Mouse (Mus musculus) forebrain, embryonic 14.5 days (tissue): Measurements from ENCODE around the gene Gm12216. TPM values are rescaled to one million over a fixed set of nuclear protein-coding genes. Genes with fewer than 3 reads are reported as not detected.
A peak's percentile ranks its signal among the peaks of the same experiment; 100 is the strongest.

Source experiments
- ATAC-seq: fragments of 200-750 bp; cut with Nextera tagmentation; 2 replicates; pipeline ENCODE4 v1.8.0; 2017; ENCODE audit warnings: mild to moderate bottlenecking, moderate library complexity
- DNase-seq: peaks from one replicate; pipeline ENCODE4 v3.0.0-alpha.2; 2015; ENCODE audit warnings: low spot score
- H3K27ac ChIP-seq: fragments of 300-500 bp; sonication (generic); 2 replicates; pipeline ENCODE4 v1.5.1; 2014; ENCODE audit warnings: low read depth, mild to moderate bottlenecking, control low read depth, low read length, moderate library complexity
- H3K27me3 ChIP-seq: fragments of 300-500 bp; sonication (generic); replicated peaks from 2 replicates; pipeline ENCODE4 v1.6.1; 2014; ENCODE audit warnings: low read length, control low read depth, mixed read lengths; ENCODE audit not compliant: control insufficient read depth, insufficient read depth
- H3K36me3 ChIP-seq: fragments of 300-500 bp; sonication (generic); 2 replicates; pipeline ENCODE4 v1.6.1; 2014; ENCODE audit warnings: low read length, control low read depth; ENCODE audit not compliant: control insufficient read depth, insufficient read depth
- H3K4me1 ChIP-seq: fragments of 300-500 bp; sonication (generic); 2 replicates; pipeline ENCODE4 v1.6.1; 2014; ENCODE audit warnings: antibody characterized with exemption, low read length, control low read depth; ENCODE audit not compliant: control insufficient read depth, insufficient read depth
- H3K4me2 ChIP-seq: fragments of 300-500 bp; sonication (generic); 2 replicates; pipeline ENCODE4 v1.6.1; 2014; ENCODE audit warnings: mild to moderate bottlenecking, control low read depth, low read length
- H3K4me3 ChIP-seq: fragments of 300-500 bp; sonication (generic); 2 replicates; pipeline ENCODE4 v1.5.1; 2014; ENCODE audit warnings: low read depth, low read length, control low read depth
- H3K9ac ChIP-seq: fragments of 300-500 bp; sonication (generic); 2 replicates; pipeline ENCODE4 v1.6.1; 2014; ENCODE audit warnings: mild to moderate bottlenecking, low read length, control low read depth, moderate library complexity
- H3K9me3 ChIP-seq: fragments of 300-500 bp; sonication (generic); replicated peaks from 2 replicates; pipeline ENCODE4 v1.6.1; 2016; ENCODE audit warnings: low read length, control low read depth, mixed read lengths; ENCODE audit not compliant: control insufficient read depth
- WGBS: fragments of 180-500 bp; shearing (Covaris S2); extraction: QIAGEN DNeasy Blood & Tissue Kit; methylation state at CpG from one replicate; pipeline ENCODE4 v1.1.7; 2014; 5-methylcytosine and 5-hydroxymethylcytosine counted together
- polyA plus RNA-seq: library from polyadenylated mRNA; unstranded; fragments of >200 nt; fragmentation: Nextera tagmentation; extraction: Ambion mirVana; gene quantifications from 2 replicates; pipeline ENCODE4 v1.2.1, GENCODE M21; 2014

The Gm12216 gene
- polyA plus RNA-seq, 1 experiment from 2014 or later, result not detected

DNA sequence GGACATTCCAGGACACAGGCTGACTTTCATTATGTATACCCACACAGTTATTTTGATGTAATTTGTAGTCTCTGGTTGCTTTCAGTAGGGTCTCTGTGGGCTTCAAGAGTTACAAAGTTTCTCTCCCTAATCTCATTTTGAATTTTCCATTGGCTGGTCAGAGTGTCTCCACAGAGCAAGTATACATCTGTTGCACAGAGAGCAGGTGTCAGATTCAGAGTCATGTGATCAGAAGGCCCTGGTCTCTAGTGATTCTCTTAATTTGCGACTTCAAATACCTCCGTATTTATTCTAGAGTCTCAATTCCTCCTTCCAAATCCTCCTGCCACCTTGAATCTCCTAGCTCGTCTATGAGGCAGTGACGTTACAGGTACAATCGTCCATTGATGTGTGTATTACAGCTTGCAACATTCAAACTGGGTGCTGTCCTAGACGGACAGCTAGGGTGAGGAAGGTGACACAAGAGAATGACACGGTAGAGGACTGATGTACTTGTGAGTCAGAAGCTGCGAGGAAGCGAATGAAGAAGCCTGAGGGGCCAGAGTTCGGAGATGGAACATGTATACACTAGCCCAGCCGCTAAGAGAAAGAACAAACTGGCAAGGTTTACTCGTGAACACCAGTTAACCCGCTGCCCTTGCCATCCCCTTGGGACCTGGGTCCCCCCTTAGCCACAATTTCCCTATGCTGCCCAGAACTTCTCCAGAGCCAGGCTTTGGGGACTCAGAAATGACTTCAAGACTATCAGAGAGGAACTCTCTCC is 90.5 kb downstream of the Gm12216 start:
- Histone ChIP-seq H3K4me1 (peaks cover 4% of the 10 kb centered on the region), H3K27me3 (0 out of 2 replicates have a peak, but pooled peaks cover 3% of the 10 kb centered on the region), H3K4me2 (no peak overlapping the region), H3K4me3 (no peak overlapping the region), H3K27ac (no peak overlapping the region), H3K36me3 (no peaks in the 10 kb centered on the region), H3K9ac (no peak overlapping the region), H3K9me3 (no peaks in the 10 kb centered on the region)
- WGBS, result 82% methylated on average over 13 of the region's 13 CpGs
- no peak for ATAC-seq
- DNase-seq, result no peak

DNA sequence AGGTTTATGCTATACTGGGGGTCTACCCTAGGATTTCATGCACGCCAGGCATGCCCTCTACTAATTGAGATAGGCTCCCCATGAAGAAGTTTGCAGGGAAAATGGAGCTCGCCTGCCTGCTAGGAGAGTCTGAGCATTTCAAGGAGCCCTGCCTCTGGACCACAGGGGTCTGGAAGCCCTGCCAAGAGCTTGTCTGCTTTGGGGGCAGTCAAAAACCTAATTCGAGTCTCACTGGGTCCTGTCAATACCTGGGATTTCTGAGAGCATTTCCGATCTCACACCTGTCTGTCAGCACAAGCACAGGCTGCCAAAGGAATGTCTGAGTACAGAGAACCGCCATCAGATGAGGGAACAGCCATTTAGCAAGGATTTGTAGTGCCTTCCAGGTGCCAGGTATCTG is 94.5 kb downstream of the Gm12216 start:
- DNase-seq (no peak), ATAC-seq (no peak)
- H3K27me3 ChIP-seq, result peaks cover 7% of the 10 kb centered on the region; the same call in 1 of the 2 replicates
- peaks cover 20% of the 10 kb centered on the region for H3K4me1 ChIP-seq
- no peak overlapping the region for H3K9ac ChIP-seq
- no peak overlapping the region for H3K4me2 ChIP-seq
- no peak overlapping the region for H3K27ac ChIP-seq
- H3K4me3 ChIP-seq, result no peak overlapping the region
- whole genome bisulfite sequencing, result 47% methylated on average over 5 of the region's 5 CpGs
- no peaks in the 10 kb centered on the region for H3K36me3 ChIP-seq
- no peaks in the 10 kb centered on the region for H3K9me3 ChIP-seq

DNA sequence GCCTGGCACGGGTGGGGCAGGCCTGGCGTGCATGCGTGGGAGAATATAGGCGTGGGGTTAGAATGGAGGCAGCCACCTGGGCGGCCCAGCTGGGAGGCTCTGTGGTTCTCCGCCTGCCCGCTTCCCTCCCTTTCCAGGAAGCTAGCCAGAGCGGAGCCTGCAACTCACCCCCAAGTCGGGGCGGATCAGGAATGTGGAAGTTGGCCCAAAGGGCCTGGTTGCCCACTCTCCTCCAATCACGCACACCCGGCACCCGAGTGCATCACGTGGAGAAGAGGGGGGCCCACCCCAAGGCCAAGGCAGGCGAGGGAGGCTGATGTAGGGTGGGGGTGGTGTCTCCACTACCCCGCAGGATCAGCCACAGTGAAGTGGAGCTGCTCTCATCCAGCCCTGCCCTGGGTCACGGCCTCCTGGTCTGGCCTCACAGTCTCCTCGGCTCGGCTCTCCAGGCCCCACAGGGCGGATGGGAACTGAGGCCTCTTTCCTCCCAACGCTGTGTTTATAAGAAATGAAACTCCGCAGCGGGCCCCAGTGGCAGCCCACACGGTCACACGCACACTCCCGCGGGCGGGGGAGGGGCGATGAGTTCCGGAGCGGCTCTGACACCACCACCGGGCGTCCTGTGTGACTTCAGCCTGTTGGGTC is 95.4 kb downstream of the Gm12216 start:
- Histone ChIP-seq H3K36me3 (no peaks in the 10 kb centered on the region), H3K4me3 (peak overlapping the region; percentile 22), H3K27ac (no peak overlapping the region), H3K9me3 (no peaks in the 10 kb centered on the region), H3K9ac (peak overlapping the region; percentile 32), H3K4me2 (peak overlapping the region; percentile 58), H3K27me3 (peaks cover 7% of the 10 kb centered on the region; the same call in 1 of the 2 replicates), H3K4me1 (peaks cover 20% of the 10 kb centered on the region)
- ATAC-seq (peak; percentile 74), DNase-seq (peak; percentile 69)
- WGBS, result 3% methylated on average over 33 of the region's 33 CpGs

DNA sequence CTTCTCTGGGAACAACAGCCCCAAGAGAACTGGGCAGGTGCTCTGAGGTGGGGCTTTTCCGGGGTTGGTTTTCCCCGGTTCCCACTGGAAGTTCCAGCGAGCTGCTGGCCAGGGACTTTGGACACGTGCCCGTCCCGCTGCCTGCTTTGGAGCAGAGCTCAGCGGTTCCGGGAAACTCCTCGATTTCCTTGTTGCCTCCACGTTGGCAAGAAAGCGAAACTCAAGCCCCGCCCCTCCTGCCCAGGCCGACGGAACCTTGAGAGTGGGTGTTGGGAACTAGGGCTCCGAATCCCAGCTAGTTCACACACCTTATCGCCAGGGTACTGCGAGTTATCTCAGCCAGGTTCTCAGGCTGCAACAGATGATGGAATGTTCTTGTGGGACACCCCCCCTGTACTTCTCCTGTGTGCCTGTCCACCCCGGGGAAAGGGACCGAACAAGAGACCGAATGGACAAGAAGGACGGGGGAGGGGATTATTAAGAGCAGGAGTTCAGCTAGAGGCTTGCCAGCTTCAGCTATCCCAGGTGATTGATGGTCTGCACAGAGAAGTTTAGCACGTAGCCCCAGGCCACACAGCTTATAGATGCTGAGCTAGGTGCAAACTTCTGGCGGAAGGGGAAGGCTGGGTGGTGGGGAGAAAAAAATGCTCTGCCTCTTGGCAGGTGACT is 96.1 kb downstream of the Gm12216 start:
- Histone ChIP-seq H3K4me2 (peak overlapping the region; percentile 58), H3K27ac (no peak overlapping the region), H3K9ac (peak overlapping the region; percentile 32; the same call in 1 of the 2 replicates), H3K27me3 (peaks cover 7% of the 10 kb centered on the region; the same call in 1 of the 2 replicates), H3K4me3 (peak overlapping the region; percentile 22; the same call in 1 of the 2 replicates), H3K36me3 (no peaks in the 10 kb centered on the region), H3K4me1 (peaks cover 20% of the 10 kb centered on the region), H3K9me3 (no peaks in the 10 kb centered on the region)
- WGBS, result 8% methylated on average over 23 of the region's 23 CpGs
- peak; percentile 18; the same call in 1 of the 2 replicates for ATAC-seq
- DNase-seq, result peak; percentile 60

DNA sequence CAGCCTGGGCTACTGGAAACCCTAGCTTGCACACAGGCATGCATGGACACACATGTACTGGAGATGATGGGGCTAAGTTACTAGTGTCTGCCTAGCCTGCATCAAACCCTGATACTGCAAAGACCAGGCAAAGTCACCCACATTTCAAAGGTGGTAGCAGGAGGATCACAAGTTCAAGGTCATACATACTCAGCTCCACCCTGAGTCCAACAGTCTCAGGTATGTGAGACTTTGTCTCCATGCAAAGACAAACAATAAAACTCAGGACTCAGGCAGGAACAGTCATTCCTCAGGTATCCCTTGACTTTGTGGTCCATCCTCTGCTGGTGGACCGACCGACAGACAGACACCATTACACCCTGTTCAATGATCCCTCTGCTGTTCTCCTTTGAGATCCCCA is 96.6 kb downstream of the Gm12216 start:
- DNase-seq (no peak), ATAC-seq (no peak)
- H3K4me3 ChIP-seq, result no peak overlapping the region
- peaks cover 7% of the 10 kb centered on the region; the same call in 1 of the 2 replicates for H3K27me3 ChIP-seq
- H3K36me3 ChIP-seq, result no peaks in the 10 kb centered on the region
- H3K4me1 ChIP-seq, result peaks cover 20% of the 10 kb centered on the region
- 70% methylated on average over 2 of the region's 2 CpGs for WGBS
- peak overlapping the region; percentile 58 for H3K4me2 ChIP-seq
- no peaks in the 10 kb centered on the region for H3K9me3 ChIP-seq
- H3K9ac ChIP-seq, result no peak overlapping the region; the same call in 1 of the 2 replicates
- no peak overlapping the region for H3K27ac ChIP-seq

DNA sequence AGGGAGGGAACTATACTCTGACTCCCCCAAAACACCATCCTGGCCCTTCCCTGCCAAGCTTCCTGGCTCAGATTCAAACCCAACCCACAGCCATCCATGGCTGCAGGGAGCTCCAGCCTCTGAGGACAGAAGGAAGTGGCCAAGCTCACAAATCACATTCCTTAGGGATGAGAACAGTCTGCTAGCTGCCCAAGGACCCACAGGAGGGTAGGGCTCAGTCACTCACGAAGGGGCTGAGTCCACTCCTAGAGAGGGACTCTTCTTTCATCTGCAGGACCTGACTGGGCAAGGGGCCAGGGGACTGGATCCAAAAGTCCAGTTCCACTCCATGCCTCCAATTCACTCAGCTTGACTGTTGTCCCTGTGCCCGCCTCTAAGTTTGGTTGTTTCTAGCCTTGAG is 97.2 kb downstream of the Gm12216 start:
- Histone ChIP-seq H3K27me3 (peaks cover 7% of the 10 kb centered on the region; the same call in 1 of the 2 replicates), H3K36me3 (no peaks in the 10 kb centered on the region), H3K9me3 (no peaks in the 10 kb centered on the region), H3K4me3 (no peak overlapping the region), H3K4me2 (no peak overlapping the region), H3K4me1 (peaks cover 20% of the 10 kb centered on the region), H3K27ac (no peak overlapping the region), H3K9ac (no peak overlapping the region)
- WGBS, result 45% methylated on average over 2 of the region's 2 CpGs
- ATAC-seq, result no peak
- no peak for DNase-seq

DNA sequence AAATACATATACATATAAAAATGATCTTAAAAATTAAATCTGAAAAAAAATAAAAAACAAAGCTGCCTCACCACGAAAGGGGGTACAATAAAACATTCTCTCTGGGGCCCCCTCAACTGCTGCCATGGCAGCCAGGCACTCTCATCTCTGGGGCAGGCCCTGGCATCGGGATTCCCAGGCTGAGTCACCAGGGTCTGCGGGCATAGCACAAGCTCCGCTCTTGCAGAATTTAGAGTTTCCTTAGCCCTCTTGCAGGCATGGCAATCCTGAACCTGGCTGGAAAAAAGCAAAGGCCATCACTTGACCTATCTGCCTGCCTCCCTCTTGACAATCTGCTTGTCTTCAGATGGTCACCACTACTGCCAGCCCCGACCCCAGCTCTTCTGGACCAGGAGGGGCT is 97.8 kb downstream of the Gm12216 start:
- no peak overlapping the region for H3K27ac ChIP-seq
- no peak for DNase-seq
- H3K4me3 ChIP-seq, result no peak overlapping the region
- no peak overlapping the region for H3K4me2 ChIP-seq
- peaks cover 20% of the 10 kb centered on the region for H3K4me1 ChIP-seq
- 81% methylated on average over 5 of the region's 5 CpGs for WGBS
- no peaks in the 10 kb centered on the region for H3K9me3 ChIP-seq
- H3K36me3 ChIP-seq, result no peaks in the 10 kb centered on the region
- no peak overlapping the region for H3K9ac ChIP-seq
- ATAC-seq, result no peak
- H3K27me3 ChIP-seq, result peaks cover 7% of the 10 kb centered on the region; the same call in 1 of the 2 replicates

DNA sequence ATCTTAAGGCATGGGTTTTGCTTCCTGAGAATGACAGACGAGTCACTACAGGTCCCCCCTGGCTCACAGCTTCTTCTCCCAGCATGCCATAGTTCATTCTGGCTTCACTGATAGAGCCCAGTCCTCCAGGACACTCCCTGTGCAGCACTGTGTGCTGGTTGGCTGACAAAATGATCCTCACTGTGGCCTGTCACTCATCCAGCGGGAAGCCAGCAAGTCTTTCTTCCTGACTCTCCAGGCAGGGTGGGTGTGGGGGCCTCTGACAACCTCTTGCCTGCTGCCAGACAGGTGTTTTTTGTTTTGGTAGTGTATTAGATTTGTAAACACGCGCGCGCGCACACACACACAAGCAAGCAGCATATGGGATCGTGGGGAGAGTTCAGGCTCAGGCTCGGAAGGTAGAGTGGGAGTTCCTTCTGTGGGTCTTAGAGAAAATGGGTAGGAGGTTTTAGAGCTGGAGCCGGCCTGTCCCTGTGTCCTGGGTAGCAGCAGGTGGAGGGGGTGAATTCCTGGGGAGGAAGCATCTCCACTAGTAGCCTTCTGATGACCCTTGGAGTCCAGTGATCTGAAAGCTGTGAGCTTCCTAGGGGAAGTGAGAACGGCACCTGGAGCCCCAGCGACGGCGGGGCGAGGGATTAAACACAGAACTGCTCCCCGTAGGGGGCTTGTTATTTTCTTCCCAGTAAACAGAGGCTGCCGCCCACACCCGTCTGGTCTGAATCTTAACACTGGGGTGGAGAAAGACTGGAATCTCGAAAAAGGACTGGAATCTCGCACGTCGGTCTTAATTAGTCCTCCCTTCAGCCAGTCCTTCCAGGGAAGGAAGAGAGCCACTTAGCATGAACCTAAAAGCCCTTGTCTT is 99.3 kb downstream of the Gm12216 start:
- Histone ChIP-seq H3K27ac (no peak overlapping the region), H3K27me3 (peaks cover 7% of the 10 kb centered on the region; the same call in 1 of the 2 replicates), H3K36me3 (no peaks in the 10 kb centered on the region), H3K9ac (0 out of 2 replicates have a peak overlapping the region, but pooled peaks have one; percentile 8), H3K4me3 (no peak overlapping the region), H3K4me2 (no peak overlapping the region), H3K9me3 (no peaks in the 10 kb centered on the region), H3K4me1 (peaks cover 20% of the 10 kb centered on the region)
- ATAC-seq, result peak; percentile 11; the same call in 1 of the 2 replicates
- no peak for DNase-seq
- 5% methylated on average over 22 of the region's 22 CpGs for WGBS
